Comparison of ENCODE assay signal across 11 mouse cellular contexts in the genomic region with DNA sequence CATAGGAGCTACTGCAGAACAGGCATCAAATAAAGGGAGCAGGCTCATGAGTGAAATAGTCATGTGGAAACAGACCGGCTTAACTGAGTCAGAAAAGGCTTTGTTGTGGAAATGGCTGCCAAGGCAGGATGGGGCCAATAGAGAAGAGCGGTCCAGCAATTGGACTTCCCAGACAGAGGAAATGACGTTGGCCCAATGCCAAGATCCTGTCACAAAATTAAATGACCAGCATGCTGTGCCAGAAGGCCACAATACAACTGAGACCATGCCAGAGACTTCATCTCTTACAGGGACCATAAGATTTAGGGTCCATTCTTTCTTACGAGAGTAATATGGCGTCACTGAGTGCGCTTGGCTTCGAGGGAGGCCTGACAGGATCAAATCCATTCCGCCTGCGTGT. TPM values are rescaled to one million over a fixed set of nuclear protein-coding genes. Genes with fewer than 3 reads are reported as not detected.
DNase-seq lines count a peak whose midpoint lies in the region; ATAC-seq lines count a peak whose summit lies in the region.
"Had no signal": no experiment of that assay in that cellular context is flagged by ENCODE, and none has a peak within 500 bp of the region (broad histone marks: within the 10 kb centered on the region; RNA-seq: fewer than 3 reads in every experiment).

No protein-coding gene starts in this region.

- no peak overlapping the region for H3K9ac ChIP-seq in neural tube, embryonic 11.5 days (ENCODE audit: low read length)
- no peak overlapping the region for H3K9ac ChIP-seq in neural tube, embryonic 12.5 days

- no peaks in the 10 kb centered on the region for H3K4me1 ChIP-seq in neural tube, embryonic 11.5 days (ENCODE audit: control insufficient read depth, insufficient read depth, low read length)
- H3K4me1 ChIP-seq in neural tube, embryonic 12.5 days, result peaks cover 4% of the 10 kb centered on the region; the same call in 1 of the 2 replicates

- no peak overlapping the region for H3K27ac ChIP-seq in neural tube, embryonic 11.5 days (ENCODE audit: low read depth, low read length)
- no peak overlapping the region for H3K27ac ChIP-seq in neural tube, embryonic 12.5 days

- H3K4me2 ChIP-seq in neural tube, embryonic 11.5 days (ENCODE audit: low read depth), result no peak overlapping the region
- no peak overlapping the region for H3K4me2 ChIP-seq in neural tube, embryonic 12.5 days (replicated peaks)

- peak; percentile 42 for DNase-seq in adrenal gland, adult 2 months
- DNase-seq in adrenal gland, postnatal 4 days (ENCODE audit: low spot score in 2 of 2), result no peak
- peak; percentile 52 for DNase-seq in neural tube, embryonic 11.5 days (ENCODE audit: low spot score)
- DNase-seq in neural tube, embryonic 10.5 days (ENCODE audit: extremely low spot score, low spot score), result no peak
- peak; percentile 78 to 81 for DNase-seq in kidney, postnatal 25 days
- no peak for DNase-seq in gastrocnemius, adult 8-10 months (ENCODE audit: low spot score in 2 of 2)
- DNase-seq: gastrocnemius, postnatal 25 days had no signal

- no peaks in the 10 kb centered on the region for H3K36me3 ChIP-seq in neural tube, embryonic 11.5 days (ENCODE audit: control insufficient read depth, insufficient read depth, low read length)
- no peaks in the 10 kb centered on the region for H3K36me3 ChIP-seq in neural tube, embryonic 12.5 days

- no peaks in the 10 kb centered on the region for H3K9me3 ChIP-seq in neural tube, embryonic 11.5 days (ENCODE audit: control insufficient read depth, low read length)
- H3K9me3 ChIP-seq in neural tube, embryonic 12.5 days, result no peaks in the 10 kb centered on the region

- H3K27me3 ChIP-seq in neural tube, embryonic 11.5 days (ENCODE audit: control insufficient read depth, insufficient read depth, low read length), result no peaks in the 10 kb centered on the region
- no peaks in the 10 kb centered on the region for H3K27me3 ChIP-seq in neural tube, embryonic 12.5 days (replicated peaks)

- peak; percentile 76 for ATAC-seq in neural tube, embryonic 11.5 days (ENCODE audit: insufficient read depth, low FRiP score, low TSS enrichment)
- ATAC-seq in neural tube, embryonic 12.5 days (ENCODE audit: low FRiP score, low read depth), result peak; percentile 90
- no peak for ATAC-seq in monocyte, adult 5-6 weeks (replicated peaks; ENCODE audit: insufficient number of reproducible peaks, low FRiP score, low TSS enrichment, poor library complexity, severe bottlenecking)

- 70% methylated on average over 9 of the region's 9 CpGs for WGBS in neural tube, embryonic 11.5 days
- WGBS in neural tube, embryonic 12.5 days, result 48% methylated on average over 9 of the region's 9 CpGs

- no peak overlapping the region for H3K4me3 ChIP-seq in neural tube, embryonic 11.5 days (ENCODE audit: low read depth, low read length)
- H3K4me3 ChIP-seq in neural tube, embryonic 12.5 days, result no peak overlapping the region

RNA-seq across cellular contexts. Expression of a gene that starts 20.0 kb away (rescaled TPM):
- not detected for total RNA-seq in adrenal gland, adult 2 months (2021)
- polyA plus RNA-seq in adrenal gland, adult 2 months (2012; rRNA removed), result not detected in 2 replicates
- total RNA-seq in adrenal gland, postnatal 4 days (2021), result not detected
- polyA plus RNA-seq in neural tube, embryonic 11.5 days (2014; fragmentation: Nextera tagmentation; extraction: Ambion mirVana), result 0.11 and 0.12 TPM in 2 replicates
- polyA plus RNA-seq in neural tube, embryonic 12.5 days (2016; fragmentation: Nextera tagmentation; extraction: Ambion mirVana), result 0.41 and 0.62 TPM in 2 replicates
- not detected in 3 replicates for total RNA-seq in monocyte, adult 5-6 weeks (2017)
- total RNA-seq in gastrocnemius, adult 8-10 months (2022), result not detected
- total RNA-seq: gastrocnemius, postnatal 25 days; megakaryocyte-erythroid progenitor cell, adult 5-6 weeks had no signal
- polyA plus RNA-seq: spleen, adult 2 months had no signal

RNA-seq across cellular contexts. Expression of a gene that starts 34.3 kb away (rescaled TPM):
- 10 to 100 TPM in 1 of 2 experiments, 1 to 10 TPM in 1; 5.1 to 14.2 TPM for total RNA-seq in adrenal gland, adult 2 months (2021)
- 1.9 and 3.1 TPM in 2 replicates for polyA plus RNA-seq in adrenal gland, adult 2 months (2012; rRNA removed)
- total RNA-seq in adrenal gland, postnatal 4 days (2021), result 10 to 100 TPM in 1 of 2 experiments, 1 to 10 TPM in 1; 9.3 to 10.2 TPM
- not detected in 2 replicates for polyA plus RNA-seq in neural tube, embryonic 11.5 days (2014; fragmentation: Nextera tagmentation; extraction: Ambion mirVana)
- not detected in 2 replicates for polyA plus RNA-seq in neural tube, embryonic 12.5 days (2016; fragmentation: Nextera tagmentation; extraction: Ambion mirVana)
- 1.7 to 3.8 TPM (median 3.1 TPM) in 3 replicates for total RNA-seq in monocyte, adult 5-6 weeks (2017)
- 1 to 10 TPM; 5.5 to 7.8 (median 6.5) TPM for total RNA-seq in gastrocnemius, adult 8-10 months (2022)

Comparison
In these comparisons a context has a peak if more than half of its experiments do, and no peak if none do; other contexts are left out.
1. DNase-seq: peak in adrenal gland, adult 2 months (single experiment), neural tube, embryonic 11.5 days (single experiment) and kidney, postnatal 25 days (2 of 2); none in adrenal gland, postnatal 4 days (0 of 2), neural tube, embryonic 10.5 days (single experiment) and gastrocnemius, adult 8-10 months (0 of 2).